Mouse (Mus musculus) urinary bladder, postnatal 25 days (tissue): Measurements from ENCODE around the gene Pcx.

Experiments
- DNase-seq: peaks from one replicate; pipeline ENCODE4 v3.0.0; 2022; ENCODE audit warnings: low spot score

Pcx gene

GRCm38 (mm10) chr19:4619461-4619860 lies 109.2 kb downstream of the Pcx start:
- DNase-seq, result no peak

GRCm38 (mm10) chr19:4620721-4621120 lies 110.4 kb downstream of the Pcx start:
- no peak for DNase-seq

GRCm38 (mm10) chr19:4622780-4623179 lies 112.5 kb downstream of the Pcx start:
- no peak for DNase-seq

- no peak for DNase-seq
Measured at GRCm38 (mm10) chr19:4623419-4623818, 113.1 kb downstream of the Pcx start.

GRCm38 (mm10) chr19:4624006-4624405 lies 113.7 kb downstream of the Pcx start:
- DNase-seq, result no peak

- no peak for DNase-seq
Measured at GRCm38 (mm10) chr19:4624406-4625178, 114.3 kb downstream of the Pcx start.

GRCm38 (mm10) chr19:4625179-4625828 lies 115.0 kb downstream of the Pcx start, which contains the start of gene Rce1:
Gene Rce1, minus strand, starts transcription at chr19:4625641.
- peak; percentile 89 for DNase-seq

- no peak for DNase-seq
Measured at GRCm38 (mm10) chr19:4625829-4626535, 115.7 kb downstream of the Pcx start.

GRCm38 (mm10) chr19:4628819-4629218 lies 118.5 kb downstream of the Pcx start:
- peak; percentile 56 for DNase-seq

GRCm38 (mm10) chr19:4635986-4636385 lies 125.7 kb downstream of the Pcx start:
- no peak for DNase-seq

- DNase-seq, result no peak
Measured at GRCm38 (mm10) chr19:4644271-4644670, 134.0 kb downstream of the Pcx start.

GRCm38 (mm10) chr19:4646917-4647492 lies 136.7 kb downstream of the Pcx start:
- DNase-seq, result no peak

GRCm38 (mm10) chr19:4658156-4658555 lies 147.9 kb downstream of the Pcx start:
- DNase-seq, result no peak

- DNase-seq, result no peak
Measured at GRCm38 (mm10) chr19:4666815-4667214, 156.5 kb downstream of the Pcx start.

GRCm38 (mm10) chr19:4670776-4671175 lies 160.5 kb downstream of the Pcx start:
- no peak for DNase-seq
